Mouse (Mus musculus): ENCODE data around the gene Abcg3. TPM values are rescaled to one million over a fixed set of nuclear protein-coding genes. Genes with fewer than 3 reads are reported as not detected.

The Abcg3 gene
- polyA plus RNA-seq (2015; fragmentation: Nextera tagmentation; extraction: Ambion mirVana) = 3.1 and 3.4 TPM in 2 replicates

GRCm38 (mm10) chr5:104982535-104982934 is at the start of gene Abcg3:
TSS of gene Abcg3 (minus strand) at chr5:104982718.
- H3K36me3 ChIP-seq (ENCODE audit: control insufficient read depth, insufficient read depth, low read length) = no peaks in the 10 kb centered on the region
- no peak within 1 kb of the TSS for H3K9ac ChIP-seq (ENCODE audit: low read depth, low read length)
- H3K27ac ChIP-seq (ENCODE audit: low read length) = no peak within 1 kb of the TSS
- H3K27me3 ChIP-seq (replicated peaks; ENCODE audit: control insufficient read depth, insufficient read depth, low read length) = no peaks in the 10 kb centered on the region
- peak within 1 kb of the TSS; percentile 51 for H3K4me2 ChIP-seq (ENCODE audit: low read depth, low read length)
- WGBS = 15% methylated on average over 12 of the region's 12 CpGs
- peak within 1 kb of the TSS; percentile 23; the same call in 1 of the 2 replicates for H3K4me3 ChIP-seq (ENCODE audit: low read length)
- no peaks in the 10 kb centered on the region for H3K9me3 ChIP-seq (ENCODE audit: control insufficient read depth, low read length)
- no peaks in the 10 kb centered on the region for H3K4me1 ChIP-seq (ENCODE audit: control insufficient read depth, insufficient read depth, low read length)
- peak; percentile 46; the same call in 1 of the 2 replicates for ATAC-seq

- Histone ChIP-seq H3K27ac (ENCODE audit: low read length) (no peak overlapping the region), H3K9me3 (ENCODE audit: control insufficient read depth, low read length) (no peaks in the 10 kb centered on the region), H3K36me3 (ENCODE audit: control insufficient read depth, insufficient read depth, low read length) (no peaks in the 10 kb centered on the region), H3K9ac (ENCODE audit: low read depth, low read length) (no peak overlapping the region), H3K27me3 (replicated peaks; ENCODE audit: control insufficient read depth, insufficient read depth, low read length) (no peaks in the 10 kb centered on the region), H3K4me1 (ENCODE audit: control insufficient read depth, insufficient read depth, low read length) (no peaks in the 10 kb centered on the region), H3K4me2 (ENCODE audit: low read depth, low read length) (no peak overlapping the region), H3K4me3 (ENCODE audit: low read length) (no peak overlapping the region)
- 84% methylated on average over 1 of the region's 1 CpGs for WGBS
- ATAC-seq = no peak
Observed at GRCm38 (mm10) chr5:105012551-105012950, 30.0 kb upstream of the Abcg3 start.

- H3K4me1 ChIP-seq (ENCODE audit: control insufficient read depth, insufficient read depth, low read length) = no peaks in the 10 kb centered on the region
- H3K27ac ChIP-seq (ENCODE audit: low read length) = no peak overlapping the region
- no peak overlapping the region for H3K4me2 ChIP-seq (ENCODE audit: low read depth, low read length)
- ATAC-seq = no peak
- 83% methylated on average over 4 of the region's 4 CpGs for WGBS
- H3K36me3 ChIP-seq (ENCODE audit: control insufficient read depth, insufficient read depth, low read length) = no peaks in the 10 kb centered on the region
- no peak overlapping the region for H3K9ac ChIP-seq (ENCODE audit: low read depth, low read length)
- no peaks in the 10 kb centered on the region for H3K27me3 ChIP-seq (replicated peaks; ENCODE audit: control insufficient read depth, insufficient read depth, low read length)
- no peak overlapping the region for H3K4me3 ChIP-seq (ENCODE audit: low read length)
- no peaks in the 10 kb centered on the region for H3K9me3 ChIP-seq (ENCODE audit: control insufficient read depth, low read length)
Observed at GRCm38 (mm10) chr5:105011570-105011969, 29.1 kb upstream of the Abcg3 start.

GRCm38 (mm10) chr5:105010376-105010775 is 27.9 kb upstream of the Abcg3 start:
- no peak overlapping the region for H3K4me2 ChIP-seq (ENCODE audit: low read depth, low read length)
- no peak for ATAC-seq
- H3K4me1 ChIP-seq (ENCODE audit: control insufficient read depth, insufficient read depth, low read length) = no peaks in the 10 kb centered on the region
- H3K4me3 ChIP-seq (ENCODE audit: low read length) = no peak overlapping the region
- no peak overlapping the region for H3K9ac ChIP-seq (ENCODE audit: low read depth, low read length)
- no peaks in the 10 kb centered on the region for H3K36me3 ChIP-seq (ENCODE audit: control insufficient read depth, insufficient read depth, low read length)
- no peaks in the 10 kb centered on the region for H3K9me3 ChIP-seq (ENCODE audit: control insufficient read depth, low read length)
- no peak overlapping the region for H3K27ac ChIP-seq (ENCODE audit: low read length)
- H3K27me3 ChIP-seq (replicated peaks; ENCODE audit: control insufficient read depth, insufficient read depth, low read length) = no peaks in the 10 kb centered on the region

GRCm38 (mm10) chr5:104989411-104989810 is 6.9 kb upstream of the Abcg3 start:
- WGBS = 72% methylated on average over 2 of the region's 2 CpGs
- H3K4me2 ChIP-seq (ENCODE audit: low read depth, low read length) = no peak overlapping the region
- no peak for ATAC-seq

GRCm38 (mm10) chr5:104988000-104988399 is 5.5 kb upstream of the Abcg3 start:
- no peak for ATAC-seq
- H3K9me3 ChIP-seq (ENCODE audit: control insufficient read depth, low read length) = no peaks in the 10 kb centered on the region
- no peak overlapping the region for H3K4me2 ChIP-seq (ENCODE audit: low read depth, low read length)
- H3K36me3 ChIP-seq (ENCODE audit: control insufficient read depth, insufficient read depth, low read length) = no peaks in the 10 kb centered on the region
- 60% methylated on average over 2 of the region's 2 CpGs for WGBS
- H3K27me3 ChIP-seq (replicated peaks; ENCODE audit: control insufficient read depth, insufficient read depth, low read length) = no peaks in the 10 kb centered on the region
- no peak overlapping the region for H3K4me3 ChIP-seq (ENCODE audit: low read length)
- H3K4me1 ChIP-seq (ENCODE audit: control insufficient read depth, insufficient read depth, low read length) = no peaks in the 10 kb centered on the region
- no peak overlapping the region for H3K9ac ChIP-seq (ENCODE audit: low read depth, low read length)
- H3K27ac ChIP-seq (ENCODE audit: low read length) = no peak overlapping the region

More at GRCm38 (mm10) chr5:104989411-104989810, 6.9 kb upstream of the Abcg3 start:
- Histone ChIP-seq H3K27ac (ENCODE audit: low read length) (no peak overlapping the region), H3K9me3 (ENCODE audit: control insufficient read depth, low read length) (no peaks in the 10 kb centered on the region), H3K36me3 (ENCODE audit: control insufficient read depth, insufficient read depth, low read length) (no peaks in the 10 kb centered on the region), H3K9ac (ENCODE audit: low read depth, low read length) (no peak overlapping the region), H3K4me1 (ENCODE audit: control insufficient read depth, insufficient read depth, low read length) (no peaks in the 10 kb centered on the region), H3K4me3 (ENCODE audit: low read length) (no peak overlapping the region), H3K27me3 (replicated peaks; ENCODE audit: control insufficient read depth, insufficient read depth, low read length) (no peaks in the 10 kb centered on the region)

- no peaks in the 10 kb centered on the region for H3K9me3 ChIP-seq (ENCODE audit: control insufficient read depth, low read length)
- 56% methylated on average over 1 of the region's 1 CpGs for WGBS
- no peaks in the 10 kb centered on the region for H3K4me1 ChIP-seq (ENCODE audit: control insufficient read depth, insufficient read depth, low read length)
Observed at GRCm38 (mm10) chr5:104986706-104987105, 4.2 kb upstream of the Abcg3 start.

GRCm38 (mm10) chr5:104979040-104979513 is 3.4 kb downstream of the Abcg3 start:
- ATAC-seq = no peak
- 64% methylated on average over 2 of the region's 2 CpGs for WGBS
- Histone ChIP-seq H3K36me3 (ENCODE audit: control insufficient read depth, insufficient read depth, low read length) (no peaks in the 10 kb centered on the region), H3K9ac (ENCODE audit: low read depth, low read length) (no peak overlapping the region), H3K9me3 (ENCODE audit: control insufficient read depth, low read length) (no peaks in the 10 kb centered on the region), H3K4me3 (ENCODE audit: low read length) (no peak overlapping the region), H3K27me3 (replicated peaks; ENCODE audit: control insufficient read depth, insufficient read depth, low read length) (no peaks in the 10 kb centered on the region), H3K27ac (ENCODE audit: low read length) (no peak overlapping the region), H3K4me2 (ENCODE audit: low read depth, low read length) (no peak overlapping the region), H3K4me1 (ENCODE audit: control insufficient read depth, insufficient read depth, low read length) (no peaks in the 10 kb centered on the region)

More at GRCm38 (mm10) chr5:104986706-104987105, 4.2 kb upstream of the Abcg3 start:
- H3K27ac ChIP-seq (ENCODE audit: low read length) = no peak overlapping the region
- ATAC-seq = no peak
- no peak overlapping the region for H3K9ac ChIP-seq (ENCODE audit: low read depth, low read length)
- no peaks in the 10 kb centered on the region for H3K27me3 ChIP-seq (replicated peaks; ENCODE audit: control insufficient read depth, insufficient read depth, low read length)
- no peak overlapping the region for H3K4me3 ChIP-seq (ENCODE audit: low read length)
- H3K4me2 ChIP-seq (ENCODE audit: low read depth, low read length) = no peak overlapping the region
- no peaks in the 10 kb centered on the region for H3K36me3 ChIP-seq (ENCODE audit: control insufficient read depth, insufficient read depth, low read length)

- WGBS = 85% methylated on average over 2 of the region's 2 CpGs
- no peak for ATAC-seq
Observed at GRCm38 (mm10) chr5:104958141-104958793, 24.3 kb downstream of the Abcg3 start.

More at GRCm38 (mm10) chr5:104958141-104958793, 24.3 kb downstream of the Abcg3 start:
- H3K4me3 ChIP-seq (ENCODE audit: low read length) = no peak overlapping the region
- H3K9ac ChIP-seq (ENCODE audit: low read depth, low read length) = no peak overlapping the region
- no peak overlapping the region for H3K27ac ChIP-seq (ENCODE audit: low read length)
- no peaks in the 10 kb centered on the region for H3K27me3 ChIP-seq (replicated peaks; ENCODE audit: control insufficient read depth, insufficient read depth, low read length)
- no peak overlapping the region for H3K4me2 ChIP-seq (ENCODE audit: low read depth, low read length)
- no peaks in the 10 kb centered on the region for H3K36me3 ChIP-seq (ENCODE audit: control insufficient read depth, insufficient read depth, low read length)
- H3K9me3 ChIP-seq (ENCODE audit: control insufficient read depth, low read length) = 0 out of 2 replicates have a peak, but pooled peaks cover 2% of the 10 kb centered on the region
- H3K4me1 ChIP-seq (ENCODE audit: control insufficient read depth, insufficient read depth, low read length) = no peaks in the 10 kb centered on the region

All from intestine, embryonic 16.5 days (tissue).